Mouse (Mus musculus) spleen, adult 12 weeks (tissue): ENCODE measurements around the gene Smlr1.
A peak's percentile ranks its signal among the peaks of the same experiment; 100 is the strongest.

Source experiments
- DNase-seq: peaks from one replicate; pipeline ENCODE4 v3.0.0; 2022; ENCODE audit warnings: low spot score

Smlr1 gene

GRCm38 (mm10) chr10:25499323-25500071, 36.6 kb downstream of the Smlr1 start:
- DNase-seq = no peak

- peak; percentile 8 for DNase-seq
Measured at GRCm38 (mm10) chr10:25488456-25488855, 47.6 kb downstream of the Smlr1 start.

GRCm38 (mm10) chr10:25482791-25483190, 53.3 kb downstream of the Smlr1 start:
- DNase-seq = no peak

GRCm38 (mm10) chr10:25479716-25480115, 56.4 kb downstream of the Smlr1 start:
- no peak for DNase-seq
